Mouse (Mus musculus) layer of hippocampus, adult 9-11 months (tissue): Measurements from ENCODE around the gene Gm5169.
"Not testable (repeated sequence)": the region's sequence is repeated elsewhere in the genome, so short reads cannot be mapped to it uniquely, and the experiment has no call there.

Experiments used
- DNase-seq: peaks from one replicate; pipeline ENCODE4 v3.0.0; 2022

Gm5169 gene

GRCm38 (mm10) chrX:25301355-25301754 is at the start of gene Gm5169:
TSS of gene Gm5169 (minus strand) at chrX:25301455.
- DNase-seq: not testable (repeated sequence)

GRCm38 (mm10) chrX:25347424-25347823 is 46.2 kb upstream of the Gm5169 start:
- DNase-seq: not testable (repeated sequence)
